Mouse (Mus musculus): ENCODE results near the gene Stx5a.

GRCm38 (mm10) chr19:8757471-8757998, 16.3 kb downstream of the Stx5a start:
- TF ChIP-seq CTCF (IDR thresholded peaks at IDR 0.05; ENCODE audit: low read depth, low read length) (no peak), POLR2A (IDR thresholded peaks at IDR 0.05; ENCODE audit: borderline replicate concordance, low read depth, low read length) (no peak)
